Mouse (Mus musculus) forebrain, embryonic 10.5 days (tissue): ENCODE measurements around the gene Htra3. TPM values are rescaled to one million over a fixed set of nuclear protein-coding genes. Genes with fewer than 3 reads are reported as not detected.

Source experiments
- polyA plus RNA-seq: library from polyadenylated mRNA; unstranded; fragments of >200 nt; fragmentation: Nextera tagmentation; extraction: Ambion mirVana; gene quantifications from 2 replicates; pipeline ENCODE4 v1.2.1, GENCODE M21; 2016

Htra3 gene
- polyA plus RNA-seq, 1 experiment from 2014 or later: 3.1 TPM

Other genes starting within 250 kb of the Htra3 start
- gene Cpz, start 154.1 kb downstream of the Htra3 start, polyA plus RNA-seq: 4.6 and 5.3 TPM in 2 replicates
- 9.2 and 10.0 TPM in 2 replicates for gene Trmt44, start 104.7 kb downstream of the Htra3 start, polyA plus RNA-seq
- gene Acox3, start 96.7 kb downstream of the Htra3 start, polyA plus RNA-seq: 10.3 and 10.8 TPM in 2 replicates
- gene Sh3tc1, start 60.2 kb upstream of the Htra3 start, polyA plus RNA-seq: 3.9 and 4.5 TPM in 2 replicates
- gene Ablim2, start 78.1 kb upstream of the Htra3 start, polyA plus RNA-seq: 0.49 TPM in 1 of 2 replicates, not detected in the other
- gene Afap1, start 213.5 kb upstream of the Htra3 start, polyA plus RNA-seq: 12.8 and 14.3 TPM in 2 replicates